ENCODE assay signal across 9 mouse cellular contexts in the genomic region with DNA sequence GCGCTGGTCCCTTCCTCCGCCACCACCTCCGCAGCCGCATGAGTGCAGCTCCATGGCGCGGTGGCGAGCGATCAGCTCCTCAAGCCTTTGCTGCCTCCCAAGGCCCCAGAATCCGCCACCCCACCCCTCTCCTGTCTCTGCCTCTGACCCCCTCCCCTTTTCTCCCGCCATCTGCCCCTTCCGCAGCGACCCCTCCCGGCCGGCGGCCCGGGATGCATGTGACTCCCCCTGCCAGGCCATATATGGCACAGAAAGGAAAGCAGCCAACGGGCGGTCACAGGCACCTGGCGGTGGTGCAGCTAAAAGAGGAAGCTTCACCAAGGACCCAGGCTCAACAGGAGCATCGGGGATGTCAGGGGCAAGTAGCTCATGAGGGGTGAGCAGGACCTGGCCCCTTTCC. TPM values are rescaled to one million over a fixed set of nuclear protein-coding genes. Genes with fewer than 3 reads are reported as not detected.
A peak's percentile ranks its signal among the peaks of the same experiment; 100 is the strongest.
DNase-seq lines count a peak whose midpoint lies in the region; ATAC-seq and TF ChIP-seq lines count a peak whose summit lies in the region.
"Not testable (repeated sequence)": the region's sequence is repeated elsewhere in the genome, so short reads cannot be mapped to it uniquely, and the experiment has no call there.
"Had no signal": no experiment of that assay in that cellular context is flagged by ENCODE, and none has a peak within 500 bp of the region (broad histone marks: within the 10 kb centered on the region; RNA-seq: fewer than 3 reads in every experiment).

No protein-coding gene starts in this region.

- not testable (repeated sequence) for H3K4me1 ChIP-seq in hindbrain, embryonic 14.5 days (replicated peaks; ENCODE audit: control insufficient read depth, insufficient read depth, low read length); liver, embryonic 16.5 days (ENCODE audit: control insufficient read depth, low read depth, low read length); stomach, postnatal 0 days (replicated peaks; ENCODE audit: control insufficient read depth, insufficient read depth)

- peak overlapping the region; percentile 52; the same call in 1 of the 2 replicates for H3K9ac ChIP-seq in hindbrain, embryonic 14.5 days
- not testable (repeated sequence) for H3K9ac ChIP-seq in liver, embryonic 16.5 days (ENCODE audit: low read depth, low read length); stomach, postnatal 0 days (ENCODE audit: low read length)

- 1% methylated on average over 14 of the region's 20 CpGs for WGBS in hindbrain, embryonic 14.5 days
- WGBS in liver, embryonic 16.5 days (ENCODE audit: insufficient replicate concordance) = 4% methylated on average over 19 of the region's 20 CpGs
- WGBS in stomach, postnatal 0 days = 0% methylated on average over 2 of the region's 20 CpGs

- H3K36me3 ChIP-seq in hindbrain, embryonic 14.5 days (replicated peaks; ENCODE audit: control insufficient read depth, insufficient read depth); liver, embryonic 16.5 days (ENCODE audit: control insufficient read depth, insufficient read depth); stomach, postnatal 0 days (ENCODE audit: control insufficient read depth, insufficient read depth, low read length): not testable (repeated sequence)

- peak overlapping the region; percentile 79 for H3K4me2 ChIP-seq in hindbrain, embryonic 14.5 days (replicated peaks)
- 0 out of 2 replicates have a peak overlapping the region, but pooled peaks have one; percentile 9 for H3K4me2 ChIP-seq in liver, embryonic 16.5 days (ENCODE audit: low read depth, low read length)
- H3K4me2 ChIP-seq in stomach, postnatal 0 days (replicated peaks; ENCODE audit: low read depth) = peak overlapping the region; percentile 53

- peak overlapping the region; percentile 34 for H3K4me3 ChIP-seq in hindbrain, embryonic 14.5 days (replicated peaks; ENCODE audit: low read length)
- not testable (repeated sequence) for H3K4me3 ChIP-seq in liver, embryonic 16.5 days (ENCODE audit: low read depth, low read length)
- peak overlapping the region; percentile 26 for H3K4me3 ChIP-seq in stomach, postnatal 0 days (ENCODE audit: low read depth, low read length)

- TF ChIP-seq CTCF in stomach, postnatal 0 days (IDR thresholded peaks at IDR 0.05; ENCODE audit: low read depth) = peak; percentile 58

- TF ChIP-seq EP300 in stomach, postnatal 0 days (optimal IDR thresholded peaks at IDR 0.05) = not testable (repeated sequence)

- not testable (repeated sequence) for H3K9me3 ChIP-seq in hindbrain, embryonic 14.5 days (ENCODE audit: control insufficient read depth, low read length); liver, embryonic 16.5 days (replicated peaks; ENCODE audit: control insufficient read depth, low read length); stomach, postnatal 0 days (ENCODE audit: control insufficient read depth, low read length)

- H3K27me3 ChIP-seq in hindbrain, embryonic 14.5 days (ENCODE audit: control insufficient read depth, insufficient read depth, low read length); liver, embryonic 16.5 days (ENCODE audit: control insufficient read depth, insufficient read depth, low read depth, low read length); stomach, postnatal 0 days (ENCODE audit: control insufficient read depth, insufficient read depth, low read length): not testable (repeated sequence)

- H3K27ac ChIP-seq in hindbrain, embryonic 14.5 days; liver, embryonic 16.5 days (ENCODE audit: low read length); stomach, postnatal 0 days (replicated peaks): not testable (repeated sequence)

- not testable (repeated sequence) for ATAC-seq in hindbrain, embryonic 14.5 days (ENCODE audit: low FRiP score); liver, embryonic 16.5 days (ENCODE audit: low read depth); stomach, postnatal 0 days (ENCODE audit: low FRiP score, low TSS enrichment)

- DNase-seq in CD4-positive, CD25-positive, alpha-beta regulatory T cell, adult 2 months (ENCODE audit: low read depth, low spot score) = peak; percentile 75
- DNase-seq in embryo, embryonic 10 days (ENCODE audit: low spot score) = peak; percentile 52
- DNase-seq in gastrocnemius, postnatal 10 days = peak; percentile 4
- DNase-seq in hindbrain, embryonic 14.5 days (ENCODE audit: low spot score) = peak; percentile 45
- DNase-seq in layer of hippocampus, adult 9-11 months = peak; percentile 28
- peak; percentile 14 for DNase-seq in naive thymus-derived CD4-positive, alpha-beta T cell, adult 2 months (ENCODE audit: low read depth)
- peak; percentile 48 for DNase-seq in stomach, postnatal 0 days (ENCODE audit: low spot score)

RNA-seq across cellular contexts. Expression of gene Gm3629, which starts 14.6 kb away (rescaled TPM):
- 1 to 10 TPM in 1 of 2 experiments, under 1 TPM in 1; 0.56 to 1.2 TPM for total RNA-seq in gastrocnemius, postnatal 10 days (2021)
- 0.30 and 0.52 TPM in 2 replicates for polyA plus RNA-seq in hindbrain, embryonic 14.5 days (2014; fragmentation: Nextera tagmentation; extraction: Ambion mirVana)
- not detected in 2 replicates for polyA plus RNA-seq in liver, embryonic 16.5 days (2015; fragmentation: Nextera tagmentation; extraction: Ambion mirVana)
- 0.11 TPM in 1 of 2 replicates, not detected in the other for polyA plus RNA-seq in stomach, postnatal 0 days (2015; fragmentation: Nextera tagmentation; extraction: Ambion mirVana)

RNA-seq across cellular contexts. Expression of gene Gm3460, which starts 17.2 kb away (rescaled TPM):
- not detected for total RNA-seq in gastrocnemius, postnatal 10 days (2021)
- polyA plus RNA-seq in hindbrain, embryonic 14.5 days (2014; fragmentation: Nextera tagmentation; extraction: Ambion mirVana) = not detected in 2 replicates
- not detected in 2 replicates for polyA plus RNA-seq in liver, embryonic 16.5 days (2015; fragmentation: Nextera tagmentation; extraction: Ambion mirVana)
- not detected in 2 replicates for polyA plus RNA-seq in stomach, postnatal 0 days (2015; fragmentation: Nextera tagmentation; extraction: Ambion mirVana)
- total RNA-seq: hematopoietic stem cell, adult 5-6 weeks had no signal

Comparison
In these comparisons a context has a peak if more than half of its experiments do, and no peak if none do; other contexts are left out.
1. DNase-seq: peak in every context shown above with its lines; median percentile 75 in CD4-positive, CD25-positive, alpha-beta regulatory T cell, adult 2 months; 52 in embryo, embryonic 10 days; 48 in stomach, postnatal 0 days; 45 in hindbrain, embryonic 14.5 days; 28 in layer of hippocampus, adult 9-11 months; 14 in naive thymus-derived CD4-positive, alpha-beta T cell, adult 2 months; 4 in gastrocnemius, postnatal 10 days.
2. H3K4me2 ChIP-seq: peak in every context shown above with its lines; median percentile 79 in hindbrain, embryonic 14.5 days; 53 in stomach, postnatal 0 days; 9 in liver, embryonic 16.5 days.